Mouse (Mus musculus) hindbrain, embryonic 10.5 days (tissue): ENCODE measurements around the gene Dus1l. TPM values are rescaled to one million over a fixed set of nuclear protein-coding genes. Genes with fewer than 3 reads are reported as not detected.
"Not testable (repeated sequence)": the region's sequence is repeated elsewhere in the genome, so short reads cannot be mapped to it uniquely, and the experiment has no call there.

ENCODE experiments used
- DNase-seq: peaks from one replicate; pipeline ENCODE4 v3.0.0-alpha.2; 2017; ENCODE audit warnings: low spot score
- H3K27ac ChIP-seq: fragments of 300-500 bp; sonication (generic); 2 replicates; pipeline ENCODE4 v1.5.1; 2016; ENCODE audit warnings: mild to moderate bottlenecking, moderate library complexity
- H3K27me3 ChIP-seq: fragments of 300-500 bp; sonication (generic); 2 replicates; pipeline ENCODE4 v1.6.1; 2016; ENCODE audit warnings: mild to moderate bottlenecking; ENCODE audit not compliant: poor library complexity, insufficient read depth, severe bottlenecking
- H3K36me3 ChIP-seq: fragments of 300-500 bp; sonication (generic); 2 replicates; pipeline ENCODE4 v1.6.1; 2016; ENCODE audit warnings: mild to moderate bottlenecking, moderate library complexity
- H3K4me1 ChIP-seq: fragments of 300-500 bp; sonication (generic); replicated peaks from 2 replicates; pipeline ENCODE4 v1.6.1; 2016; ENCODE audit warnings: mild to moderate bottlenecking
- H3K4me3 ChIP-seq: fragments of 300-500 bp; sonication (generic); 2 replicates; pipeline ENCODE4 v1.5.1; 2016; ENCODE audit warnings: mild to moderate bottlenecking, moderate library complexity
- H3K9me3 ChIP-seq: fragments of 300-500 bp; sonication (generic); 2 replicates; pipeline ENCODE4 v1.6.1; 2016; ENCODE audit warnings: mild to moderate bottlenecking, moderate library complexity
- WGBS: fragments of 180-500 bp; shearing (Covaris S2); methylation state at CpG from one replicate; pipeline ENCODE4 v1.1.7; 2016; 5-methylcytosine and 5-hydroxymethylcytosine counted together
- polyA plus RNA-seq: library from polyadenylated mRNA; unstranded; fragments of >200 nt; fragmentation: Nextera tagmentation; extraction: Ambion mirVana; gene quantifications from 2 replicates; pipeline ENCODE4 v1.2.1, GENCODE M21; 2016

The Dus1l gene
- polyA plus RNA-seq, 1 experiment from 2014 or later: 95.4 TPM

DNA sequence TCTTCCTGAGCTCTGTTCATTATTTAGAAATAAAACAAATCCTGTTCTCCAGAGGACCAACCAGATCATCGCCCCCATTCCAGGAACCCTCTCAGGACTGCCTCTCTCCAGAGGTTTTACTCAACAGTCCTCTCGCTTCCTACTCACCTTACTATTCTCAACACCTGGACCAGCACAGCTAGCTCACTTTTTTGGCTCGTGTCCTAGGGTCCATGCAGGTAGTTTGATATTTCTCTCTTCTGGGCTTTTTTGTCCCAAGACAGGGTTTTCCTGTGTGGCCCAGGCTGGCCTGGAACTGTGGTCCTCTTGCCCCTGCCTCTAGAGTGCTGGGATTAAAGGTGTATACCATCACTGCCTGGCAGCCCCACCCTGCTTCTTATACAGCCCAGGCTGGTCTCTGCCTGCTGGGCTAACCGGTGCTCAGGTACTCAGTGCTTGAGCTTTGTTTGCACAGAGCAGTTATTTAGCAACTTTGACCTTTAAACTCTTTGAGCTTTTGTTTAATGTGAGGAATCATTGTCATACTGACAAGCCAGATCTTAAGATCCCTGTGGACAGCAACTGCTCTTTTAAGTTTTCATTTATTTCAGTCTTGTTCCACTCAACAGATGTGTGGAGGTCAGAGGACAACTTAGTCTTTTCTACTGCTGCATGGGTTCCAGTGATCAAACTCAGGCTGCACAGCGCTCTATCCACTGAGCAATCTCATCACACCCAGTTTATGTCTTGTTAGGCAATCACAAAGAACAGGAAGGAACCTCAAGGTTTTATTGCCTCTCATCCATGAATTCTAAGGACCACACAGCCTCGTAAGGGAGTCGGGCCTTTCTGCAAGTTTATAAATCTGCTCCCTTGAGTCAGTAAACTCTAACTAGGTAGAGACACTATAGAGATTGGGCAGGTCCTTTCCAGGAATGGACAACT, 9.4 kb upstream of the Dus1l start:
- 94% methylated on average over 7 of the region's 7 CpGs for WGBS
- H3K9me3 ChIP-seq: no peaks in the 10 kb centered on the region
- peaks cover 60% of the 10 kb centered on the region for H3K36me3 ChIP-seq
- no peak for DNase-seq
- peaks cover 2% of the 10 kb centered on the region; the same call in 1 of the 2 replicates for H3K4me1 ChIP-seq
- H3K27me3 ChIP-seq: no peaks in the 10 kb centered on the region
- no peak overlapping the region for H3K27ac ChIP-seq
- no peak overlapping the region for H3K4me3 ChIP-seq

DNA sequence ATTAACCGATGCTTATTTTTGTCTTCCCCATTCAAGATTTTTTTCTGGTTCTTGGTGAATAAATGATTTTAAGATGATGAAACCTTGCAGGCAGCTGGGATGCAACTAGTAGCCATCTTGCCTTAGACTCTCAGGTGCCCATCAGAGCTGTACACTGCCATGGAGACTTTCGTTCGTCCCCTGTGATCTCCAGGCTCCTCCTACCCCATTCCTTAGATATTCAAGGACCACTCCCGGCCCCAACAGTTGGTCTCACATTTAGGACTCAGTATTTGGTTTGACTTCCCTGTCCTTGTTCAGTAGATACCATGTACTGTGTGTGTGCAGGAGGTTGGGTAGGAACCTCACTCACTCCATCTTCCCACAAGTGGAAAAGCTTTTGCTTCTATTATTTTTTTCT, 8.6 kb upstream of the Dus1l start:
- Histone ChIP-seq H3K27me3 (no peaks in the 10 kb centered on the region), H3K4me3 (no peak overlapping the region), H3K36me3 (peaks cover 51% of the 10 kb centered on the region), H3K27ac (no peak overlapping the region), H3K9me3 (no peaks in the 10 kb centered on the region), H3K4me1 (peaks cover 11% of the 10 kb centered on the region)
- WGBS: 83% methylated on average over 4 of the region's 4 CpGs
- DNase-seq: no peak

DNA sequence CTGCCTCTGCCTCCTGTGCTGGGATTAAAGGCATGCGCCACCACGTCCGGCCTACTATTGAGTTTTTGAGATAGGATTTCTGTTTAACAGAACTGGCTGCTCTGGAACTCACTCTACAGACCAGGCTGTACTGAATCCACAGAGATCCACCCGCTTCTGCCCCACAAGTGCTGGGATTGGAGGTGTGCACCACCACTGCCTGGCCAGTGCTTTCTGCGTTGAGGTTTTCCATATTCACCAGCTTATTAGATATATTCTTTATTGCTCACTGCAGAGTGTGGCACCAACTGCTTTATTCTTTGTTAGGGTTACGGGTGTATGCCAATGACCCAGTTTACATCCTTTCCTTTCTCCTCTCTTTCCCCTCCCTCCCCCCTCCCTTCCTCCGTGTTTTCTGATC, 8.1 kb upstream of the Dus1l start:
- Histone ChIP-seq H3K9me3 (no peaks in the 10 kb centered on the region), H3K36me3 (peaks cover 46% of the 10 kb centered on the region), H3K27me3 (no peaks in the 10 kb centered on the region), H3K4me1 (peaks cover 14% of the 10 kb centered on the region), H3K27ac (no peak overlapping the region), H3K4me3 (no peak overlapping the region)
- no peak for DNase-seq
- 79% methylated on average over 7 of the region's 7 CpGs for WGBS

DNA sequence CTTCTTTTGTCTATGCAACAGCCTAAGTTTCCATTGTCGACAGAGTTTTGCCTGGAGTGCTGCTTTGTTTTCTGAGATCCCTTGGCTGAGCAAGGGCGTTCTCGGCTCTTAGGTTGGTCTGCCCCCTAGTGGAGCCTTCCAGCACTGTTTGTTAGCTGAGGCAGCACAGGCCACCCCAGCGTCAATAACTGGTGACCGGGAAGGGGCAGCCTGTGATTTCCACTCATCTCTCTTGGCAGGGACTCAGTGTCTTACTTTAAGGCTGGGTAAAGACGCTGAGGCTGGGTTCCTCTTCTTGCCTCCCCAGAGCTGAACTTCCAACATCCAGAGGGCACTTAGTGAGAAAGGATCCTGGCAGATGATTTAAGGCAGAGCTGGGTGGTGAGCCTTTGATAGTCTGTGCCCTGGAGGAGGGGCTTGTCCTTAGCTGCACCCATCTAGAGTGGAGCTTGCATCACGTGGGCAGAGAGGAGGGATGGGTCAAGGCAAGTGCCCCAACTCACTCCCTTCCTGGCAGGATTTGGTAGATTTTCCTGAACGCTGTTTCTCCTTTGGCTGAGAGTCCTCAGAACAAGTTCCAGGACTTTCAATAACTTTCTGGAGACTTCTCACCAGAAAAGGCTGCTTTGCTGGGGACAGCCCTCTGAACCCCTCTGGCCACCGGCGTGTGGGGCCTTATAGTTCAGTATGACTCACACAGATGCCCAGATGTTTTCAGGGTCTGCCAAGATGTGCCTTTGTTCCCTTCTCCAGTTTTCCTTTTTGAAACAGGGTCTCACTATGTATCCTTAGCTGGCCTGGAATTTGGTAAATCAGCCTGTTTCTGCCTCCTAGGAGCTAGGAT, 4.1 kb upstream of the Dus1l start:
- Histone ChIP-seq H3K4me1 (peaks cover 29% of the 10 kb centered on the region), H3K27me3 (no peaks in the 10 kb centered on the region), H3K4me3 (peak overlapping the region; percentile 26), H3K27ac (peak overlapping the region; percentile 82), H3K36me3 (peaks cover 6% of the 10 kb centered on the region), H3K9me3 (no peaks in the 10 kb centered on the region)
- peak; percentile 91 for DNase-seq
- 12% methylated on average over 10 of the region's 10 CpGs for WGBS

DNA sequence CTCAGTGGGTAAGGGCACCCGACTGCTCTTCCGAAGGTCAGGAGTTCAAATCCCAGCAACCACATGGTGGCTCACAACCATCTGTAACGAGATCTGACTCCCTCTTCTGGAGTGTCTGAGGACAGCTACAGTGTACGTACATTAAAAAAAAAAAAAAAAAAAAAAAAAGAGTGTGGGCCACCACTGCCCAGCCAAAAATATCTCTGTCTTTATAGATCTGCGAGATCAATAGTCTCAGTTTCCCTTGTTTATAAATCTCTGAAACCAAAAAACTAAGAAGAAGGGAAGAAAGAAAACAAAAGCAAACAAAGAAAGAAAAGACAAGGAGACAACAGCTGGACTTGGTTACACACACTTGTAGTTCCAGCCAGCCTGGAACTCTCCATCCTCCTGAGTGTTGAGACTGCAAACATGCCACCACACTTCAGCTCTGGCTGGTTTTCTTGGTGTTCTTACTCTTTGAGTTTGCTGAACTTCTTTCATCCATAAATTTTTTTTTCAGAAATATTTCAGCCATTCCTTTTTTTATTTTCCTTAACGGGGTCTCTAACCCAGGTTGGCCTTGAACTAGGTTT, 3.2 kb upstream of the Dus1l start:
- Histone ChIP-seq H3K9me3 (no peaks in the 10 kb centered on the region), H3K4me3 (peak overlapping the region; percentile 26; the same call in 1 of the 2 replicates), H3K27me3 (no peaks in the 10 kb centered on the region), H3K4me1 (peaks cover 37% of the 10 kb centered on the region), H3K27ac (peak overlapping the region; percentile 82), H3K36me3 (peaks cover 8% of the 10 kb centered on the region)
- 79% methylated on average over 6 of the region's 6 CpGs for WGBS
- no peak for DNase-seq

DNA sequence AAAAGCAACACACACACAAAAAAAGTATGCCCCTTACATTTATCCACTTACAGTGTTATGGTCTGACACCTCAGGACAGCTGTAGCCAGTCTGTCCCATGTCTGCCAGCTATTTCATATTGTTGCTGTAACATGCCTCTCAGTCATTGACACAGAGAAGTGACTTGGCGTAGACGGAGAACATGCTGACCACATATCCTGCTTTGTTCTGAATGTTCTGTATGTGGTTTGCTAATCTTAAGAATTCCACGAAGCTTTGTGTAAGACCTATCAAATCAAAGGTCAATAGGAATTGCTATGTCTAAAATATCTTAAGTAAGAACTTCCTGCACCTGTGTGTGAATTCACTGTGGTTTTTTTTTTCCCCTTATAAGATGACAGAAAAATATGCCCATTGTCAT, 2.0 kb upstream of the Dus1l start:
- 87% methylated on average over 3 of the region's 3 CpGs for WGBS
- H3K4me1 ChIP-seq: peaks cover 43% of the 10 kb centered on the region
- H3K27ac ChIP-seq: no peak overlapping the region
- peaks cover 19% of the 10 kb centered on the region for H3K36me3 ChIP-seq
- no peaks in the 10 kb centered on the region for H3K9me3 ChIP-seq
- no peak overlapping the region for H3K4me3 ChIP-seq
- DNase-seq: no peak
- no peaks in the 10 kb centered on the region for H3K27me3 ChIP-seq

DNA sequence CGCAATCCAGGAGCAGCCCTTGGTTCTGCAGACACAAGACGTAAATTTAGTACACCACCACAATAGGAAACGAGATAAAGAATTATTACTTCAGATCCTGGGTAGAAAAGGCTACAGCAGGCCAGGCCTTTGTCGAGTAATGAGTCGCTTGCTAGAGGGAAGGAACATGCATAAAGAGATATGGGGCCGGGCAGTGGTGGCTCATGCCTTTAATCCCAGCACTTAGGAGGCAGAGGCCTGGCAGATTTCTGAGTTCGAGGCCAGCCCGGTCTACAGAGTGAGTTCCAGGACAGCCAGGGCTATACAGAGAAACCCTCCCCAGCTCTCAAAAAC, 377 bp upstream of the Dus1l start:
- Histone ChIP-seq H3K4me3 (peak overlapping the region; percentile 100), H3K9me3 (no peaks in the 10 kb centered on the region), H3K27ac (peak overlapping the region; percentile 92), H3K36me3 (peaks cover 36% of the 10 kb centered on the region), H3K27me3 (no peaks in the 10 kb centered on the region), H3K4me1 (peaks cover 43% of the 10 kb centered on the region)
- WGBS: 34% methylated on average over 8 of the region's 8 CpGs
- DNase-seq: no peak

DNA sequence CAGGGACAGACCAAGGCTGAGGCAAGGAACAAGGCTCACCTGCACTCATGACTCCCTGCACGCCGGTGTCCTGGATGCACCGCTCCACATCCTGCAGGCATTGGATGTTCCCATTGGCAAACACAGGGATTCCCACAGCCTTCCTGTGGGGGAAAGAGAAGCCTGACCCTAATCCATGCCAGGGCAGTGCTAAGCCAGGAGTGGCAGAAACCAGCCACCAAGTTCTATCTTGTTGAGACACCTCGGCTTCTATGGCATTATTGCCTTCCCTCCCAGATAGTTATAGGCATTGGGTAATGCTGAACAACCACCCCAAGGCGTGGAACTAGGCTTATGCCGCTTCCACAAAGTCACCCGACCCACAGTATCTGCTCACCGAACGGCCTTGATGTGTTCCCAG, 3.6 kb downstream of the Dus1l start:
- Histone ChIP-seq H3K9me3 (no peaks in the 10 kb centered on the region), H3K27ac (no peak overlapping the region), H3K27me3 (no peaks in the 10 kb centered on the region), H3K36me3 (peaks cover 74% of the 10 kb centered on the region), H3K4me3 (no peak overlapping the region), H3K4me1 (peaks cover 30% of the 10 kb centered on the region)
- no peak for DNase-seq
- WGBS: 96% methylated on average over 9 of the region's 9 CpGs

DNA sequence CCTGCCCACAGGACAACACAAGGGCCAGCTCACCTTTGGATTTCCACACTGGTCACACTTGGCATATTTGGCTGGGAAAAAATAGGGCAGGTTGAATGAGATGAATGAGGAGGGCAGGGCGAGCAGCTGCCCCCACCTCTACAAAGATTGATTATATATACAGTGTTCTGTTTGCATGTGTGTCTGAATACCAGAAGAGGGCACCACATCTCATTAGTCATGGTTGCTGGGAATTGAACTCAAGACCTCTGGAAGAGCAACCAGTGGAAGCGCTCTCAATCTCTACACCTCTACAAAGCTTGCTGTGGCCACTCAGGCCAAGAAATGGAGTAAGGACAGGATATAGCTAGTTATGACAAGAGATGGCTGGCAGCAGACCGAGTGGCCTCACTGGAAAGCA, 6.4 kb downstream of the Dus1l start:
- Histone ChIP-seq H3K36me3 (peaks cover 92% of the 10 kb centered on the region), H3K27me3 (no peaks in the 10 kb centered on the region), H3K9me3 (no peaks in the 10 kb centered on the region), H3K27ac (no peak overlapping the region), H3K4me1 (peaks cover 23% of the 10 kb centered on the region), H3K4me3 (no peak overlapping the region)
- WGBS: 90% methylated on average over 3 of the region's 3 CpGs
- DNase-seq: no peak

DNA sequence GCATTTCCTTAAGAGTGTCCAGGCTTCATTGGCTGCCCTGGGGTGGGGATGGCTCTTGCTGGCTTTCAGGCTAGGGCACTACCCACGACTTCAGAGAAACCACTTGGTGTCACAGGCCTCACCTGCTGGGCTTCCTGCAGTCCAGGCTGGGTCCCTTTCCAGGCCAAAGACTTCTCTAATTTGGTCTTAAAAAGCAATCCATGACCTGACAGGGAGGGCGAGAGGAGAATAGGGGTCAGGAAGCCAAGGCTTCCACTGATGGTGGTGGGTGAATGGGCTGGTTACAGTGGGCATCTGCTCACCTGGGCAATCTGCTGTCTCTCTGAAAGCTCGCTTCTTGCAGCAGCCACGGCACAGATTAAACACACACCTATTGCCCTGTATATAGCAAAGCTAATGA, 6.8 kb downstream of the Dus1l start:
- DNase-seq: no peak
- WGBS: 85% methylated on average over 4 of the region's 4 CpGs
- Histone ChIP-seq H3K4me3 (no peak overlapping the region), H3K27ac (no peak overlapping the region), H3K9me3 (no peaks in the 10 kb centered on the region), H3K27me3 (no peaks in the 10 kb centered on the region), H3K4me1 (peaks cover 22% of the 10 kb centered on the region), H3K36me3 (peaks cover 87% of the 10 kb centered on the region)

DNA sequence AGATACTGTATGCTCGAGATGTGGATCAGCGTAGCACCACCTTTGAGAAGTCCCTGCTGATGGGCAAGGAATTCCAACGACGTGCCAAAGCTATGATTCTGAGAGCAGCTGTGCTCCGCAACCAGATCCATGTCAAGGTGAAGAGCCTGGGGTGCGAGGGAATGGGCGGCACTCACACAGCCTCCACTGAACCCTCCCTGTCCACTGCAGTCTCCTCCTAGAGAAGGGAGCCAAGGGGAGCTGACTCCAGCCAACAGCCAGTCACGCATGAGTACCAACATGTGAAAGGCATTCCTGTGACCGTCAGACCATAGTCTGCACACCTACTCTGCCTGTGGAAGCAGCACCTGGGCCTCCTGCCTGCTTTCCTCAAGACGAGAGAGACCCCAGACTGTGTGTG, 7.7 kb downstream of the Dus1l start:
- H3K9me3 ChIP-seq, H3K4me3 ChIP-seq, H3K27ac ChIP-seq, H3K27me3 ChIP-seq, DNase-seq: not testable (repeated sequence)
- WGBS: 91% methylated on average over 10 of the region's 10 CpGs
- Histone ChIP-seq H3K4me1 (peaks cover 23% of the 10 kb centered on the region), H3K36me3 (peaks cover 79% of the 10 kb centered on the region)

DNA sequence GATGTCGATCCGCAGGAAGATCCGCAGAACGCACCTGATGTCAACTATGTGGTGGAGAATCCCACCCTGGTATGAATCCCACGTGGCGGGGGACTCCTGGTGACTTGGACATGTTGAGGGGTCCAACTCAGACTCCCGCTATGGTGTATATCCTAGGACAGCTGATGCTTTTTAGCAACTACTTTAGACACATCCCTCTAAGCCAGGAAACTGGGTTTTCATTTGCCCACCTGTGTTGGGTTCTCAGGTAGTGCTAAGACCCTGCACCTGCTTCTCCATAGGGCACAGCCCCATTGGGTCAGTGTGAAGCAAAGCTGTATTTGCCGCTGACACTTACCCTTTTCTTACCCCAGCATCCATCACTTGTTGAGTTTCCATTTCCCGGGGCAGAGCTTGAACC, 11.1 kb downstream of the Dus1l start:
- DNase-seq: no peak
- no peaks in the 10 kb centered on the region for H3K9me3 ChIP-seq
- peaks cover 66% of the 10 kb centered on the region for H3K36me3 ChIP-seq
- peaks cover 32% of the 10 kb centered on the region for H3K4me1 ChIP-seq
- peaks cover 12% of the 10 kb centered on the region for H3K27me3 ChIP-seq
- peak overlapping the region; percentile 99 for H3K4me3 ChIP-seq
- H3K27ac ChIP-seq: peak overlapping the region; percentile 89
- 42% methylated on average over 9 of the region's 9 CpGs for WGBS
